Mouse (Mus musculus): ENCODE data around the gene Kat2b.
"Not testable (repeated sequence)": the region's sequence is repeated elsewhere in the genome, so short reads cannot be mapped to it uniquely, and the experiment has no call there.

Kat2b gene

DNA sequence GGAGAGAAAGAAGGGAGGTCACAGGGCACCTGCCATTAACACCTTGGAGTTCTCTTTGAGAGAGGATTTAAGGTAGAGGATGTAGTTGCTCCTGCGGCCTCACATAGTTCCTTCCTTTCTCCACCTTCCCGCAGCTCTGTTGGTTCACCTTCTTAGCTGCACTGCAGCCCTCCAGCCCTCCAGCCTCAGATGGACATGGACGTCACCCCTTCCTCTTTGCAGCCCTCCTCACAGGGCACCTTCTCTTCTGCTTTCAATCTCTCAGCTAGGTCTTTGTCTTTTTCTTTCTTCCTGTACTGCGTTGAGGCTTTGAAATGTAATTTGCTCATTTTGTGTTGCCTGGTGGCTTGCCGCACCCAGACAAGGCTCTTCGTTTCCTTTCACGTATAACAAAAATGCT is 36.6 kb downstream of the Kat2b start:
- DNase-seq = not testable (repeated sequence)

DNA sequence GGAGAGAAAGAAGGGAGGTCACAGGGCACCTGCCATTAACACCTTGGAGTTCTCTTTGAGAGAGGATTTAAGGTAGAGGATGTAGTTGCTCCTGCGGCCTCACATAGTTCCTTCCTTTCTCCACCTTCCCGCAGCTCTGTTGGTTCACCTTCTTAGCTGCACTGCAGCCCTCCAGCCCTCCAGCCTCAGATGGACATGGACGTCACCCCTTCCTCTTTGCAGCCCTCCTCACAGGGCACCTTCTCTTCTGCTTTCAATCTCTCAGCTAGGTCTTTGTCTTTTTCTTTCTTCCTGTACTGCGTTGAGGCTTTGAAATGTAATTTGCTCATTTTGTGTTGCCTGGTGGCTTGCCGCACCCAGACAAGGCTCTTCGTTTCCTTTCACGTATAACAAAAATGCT is 39.4 kb downstream of the Kat2b start:
- not testable (repeated sequence) for DNase-seq

DNA sequence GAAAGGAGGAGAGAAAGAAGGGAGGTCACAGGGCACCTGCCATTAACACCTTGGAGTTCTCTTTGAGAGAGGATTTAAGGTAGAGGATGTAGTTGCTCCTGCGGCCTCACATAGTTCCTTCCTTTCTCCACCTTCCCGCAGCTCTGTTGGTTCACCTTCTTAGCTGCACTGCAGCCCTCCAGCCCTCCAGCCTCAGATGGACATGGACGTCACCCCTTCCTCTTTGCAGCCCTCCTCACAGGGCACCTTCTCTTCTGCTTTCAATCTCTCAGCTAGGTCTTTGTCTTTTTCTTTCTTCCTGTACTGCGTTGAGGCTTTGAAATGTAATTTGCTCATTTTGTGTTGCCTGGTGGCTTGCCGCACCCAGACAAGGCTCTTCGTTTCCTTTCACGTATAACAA is 42.3 kb downstream of the Kat2b start:
- not testable (repeated sequence) for DNase-seq

DNA sequence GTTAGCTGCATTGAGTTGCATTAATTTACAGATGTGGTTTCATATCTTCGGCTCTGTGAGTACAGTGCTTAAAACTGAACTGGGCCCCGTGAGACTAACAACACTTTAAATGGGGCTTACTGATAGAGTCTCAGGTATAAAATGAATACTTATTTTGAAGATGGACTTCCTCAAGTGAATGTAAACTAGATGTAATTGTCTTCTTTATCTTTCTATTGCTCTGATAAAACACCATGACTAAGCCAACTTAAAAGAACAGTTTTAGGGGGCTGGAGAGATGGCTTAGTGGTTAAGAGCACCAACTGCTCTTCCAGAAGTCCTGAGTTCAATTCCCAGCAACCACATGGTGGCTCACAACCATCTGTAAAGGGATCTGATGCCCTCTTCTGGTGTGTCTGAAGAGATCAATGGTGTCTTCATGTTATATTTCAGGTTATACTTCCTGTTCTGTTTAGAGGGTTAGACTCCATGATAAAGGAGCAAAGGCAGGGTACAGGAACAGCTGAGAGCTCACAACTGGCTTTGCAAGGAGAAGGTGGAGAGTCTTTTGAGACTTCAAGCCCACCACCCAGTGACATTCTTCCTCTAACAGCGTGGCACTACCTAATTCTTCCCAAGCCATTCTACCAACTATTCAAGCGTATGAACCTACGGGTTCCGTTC is 50.8 kb downstream of the Kat2b start:
- no peak for DNase-seq

DNA sequence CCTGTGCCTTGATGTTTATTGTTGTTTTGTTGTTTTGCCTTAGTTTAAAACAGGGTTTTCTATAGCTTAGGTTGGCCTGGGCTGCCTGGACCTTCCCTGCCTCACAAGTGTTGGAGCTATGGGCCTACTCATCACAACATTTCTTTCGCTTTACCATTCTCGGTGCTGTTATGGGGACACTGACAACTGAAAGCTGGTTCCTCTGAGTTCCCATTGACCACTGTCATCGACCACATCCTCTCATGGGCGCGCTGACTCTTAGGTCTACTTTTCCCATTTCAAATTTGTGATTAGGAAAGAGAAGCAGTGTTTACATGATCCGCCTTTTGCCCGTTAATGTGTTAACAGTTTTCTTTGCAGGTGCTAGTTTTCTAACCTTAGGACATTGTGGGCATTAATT is 51.7 kb downstream of the Kat2b start:
- DNase-seq = no peak

DNA sequence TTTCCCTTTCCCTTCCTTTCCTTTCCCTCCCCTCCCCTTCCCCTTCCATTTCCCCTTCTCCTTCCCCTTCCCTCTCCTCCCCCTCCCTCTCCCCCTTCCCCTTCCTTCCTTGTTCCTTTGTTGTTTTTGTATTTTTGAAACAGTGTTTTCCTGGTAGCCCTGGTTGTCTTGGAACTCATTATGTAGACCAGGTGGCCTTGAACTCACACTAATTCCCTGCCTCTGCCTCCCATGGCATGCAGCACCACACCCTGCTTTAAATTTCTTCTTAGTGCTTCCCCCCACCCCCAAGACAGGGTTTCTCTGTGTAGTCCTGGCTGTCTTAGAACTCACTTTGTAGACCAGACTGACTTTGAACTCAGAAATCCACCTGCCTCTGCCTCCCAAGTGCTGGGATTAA is 52.7 kb downstream of the Kat2b start:
- no peak for DNase-seq

DNA sequence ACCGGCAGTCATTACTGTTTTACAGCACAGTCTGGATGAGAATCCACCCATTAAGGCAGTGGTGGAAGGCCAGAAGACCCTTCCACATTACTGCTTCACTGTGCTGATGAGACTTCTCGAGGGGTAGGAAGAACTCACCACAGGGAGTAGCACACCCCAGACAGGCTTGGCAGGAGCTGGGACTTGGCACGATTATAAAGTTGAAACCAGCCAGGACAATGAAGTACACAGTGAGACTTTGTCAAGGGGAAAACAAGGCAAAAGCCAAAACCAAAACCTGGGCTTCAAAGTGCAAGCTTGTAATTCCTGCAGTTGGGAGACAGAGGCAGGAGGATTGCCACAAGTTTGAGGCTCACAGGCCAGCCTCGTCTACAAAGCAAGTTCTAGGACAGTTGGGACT is 54.0 kb downstream of the Kat2b start:
- DNase-seq = no peak

DNA sequence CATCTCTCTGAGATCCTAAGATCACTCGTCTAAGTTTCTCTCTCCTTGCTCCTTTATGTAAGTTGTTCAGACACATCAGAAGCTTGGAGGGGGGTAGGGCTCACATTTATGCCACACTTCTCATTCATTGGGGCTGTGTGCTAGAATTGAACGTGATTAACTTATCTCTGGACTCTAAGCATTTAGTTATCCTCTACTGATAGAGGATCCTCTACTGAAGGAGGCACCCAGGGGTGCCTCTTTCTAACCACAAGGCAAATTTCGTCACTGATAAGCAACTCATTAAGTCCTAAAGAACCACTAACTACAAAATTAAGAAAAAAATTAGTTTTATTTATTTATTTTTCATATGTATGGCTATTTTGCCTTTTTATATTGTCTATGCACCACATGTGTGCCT is 55.5 kb downstream of the Kat2b start:
- DNase-seq = peak; percentile 6

DNA sequence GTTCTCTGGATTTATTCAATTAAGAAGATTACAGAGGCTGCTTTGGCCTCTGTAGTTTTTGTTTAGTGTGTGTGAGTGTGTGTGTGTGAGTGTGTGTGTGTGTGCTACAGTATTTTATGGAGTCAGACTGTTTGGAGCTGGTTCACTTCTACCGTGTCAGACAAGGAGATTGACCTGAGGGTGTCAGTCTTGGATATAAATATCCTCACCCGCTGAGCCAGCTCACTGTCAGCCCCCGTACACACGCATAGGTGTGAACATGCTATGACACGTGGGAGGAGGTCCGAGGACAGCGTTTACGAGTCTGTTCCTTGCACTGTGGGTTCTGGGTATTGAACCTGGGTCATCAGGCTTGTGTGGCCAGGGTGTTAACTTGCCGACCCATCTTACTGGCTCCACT is 57.1 kb downstream of the Kat2b start:
- no peak for DNase-seq

DNA sequence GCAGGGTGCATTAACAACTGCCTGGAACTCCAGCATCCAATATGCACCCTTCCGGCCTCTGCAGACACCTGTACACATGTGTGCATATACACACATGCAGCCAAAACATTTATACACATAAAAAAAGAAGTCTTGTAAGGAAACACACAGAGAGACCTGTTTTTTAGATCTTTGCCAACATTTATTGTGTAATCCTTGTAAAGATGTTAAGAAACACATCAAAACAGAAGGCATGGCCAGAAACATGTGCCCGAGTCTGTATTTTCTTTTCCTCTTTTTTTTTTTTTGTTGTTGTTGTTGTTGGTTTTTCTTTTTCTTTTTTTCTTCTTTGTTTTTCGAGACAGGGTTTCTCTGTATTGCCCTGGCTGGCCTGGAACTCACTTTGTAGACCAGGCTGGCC is 59.5 kb downstream of the Kat2b start:
- DNase-seq = no peak

DNA sequence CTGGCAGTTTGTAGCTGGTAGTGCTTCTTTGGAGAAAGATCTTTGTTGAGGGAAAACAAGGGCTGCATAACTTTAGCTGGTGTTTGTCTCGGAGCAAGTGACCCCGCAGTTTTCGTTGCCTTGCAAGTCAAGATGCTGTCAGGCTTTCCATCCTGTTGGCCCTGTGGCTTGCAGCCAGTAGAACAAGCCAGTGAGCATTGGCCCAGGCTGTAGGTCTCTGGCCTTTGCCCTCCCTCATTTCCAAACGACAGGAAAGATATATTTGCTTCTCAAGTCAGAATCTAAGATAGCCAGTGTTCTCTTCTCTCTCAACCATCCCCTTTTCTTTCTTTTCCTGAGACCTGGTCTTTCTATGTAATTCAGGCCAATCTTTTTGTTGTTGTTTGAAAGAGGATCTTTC is 60.8 kb downstream of the Kat2b start:
- no peak for DNase-seq

DNA sequence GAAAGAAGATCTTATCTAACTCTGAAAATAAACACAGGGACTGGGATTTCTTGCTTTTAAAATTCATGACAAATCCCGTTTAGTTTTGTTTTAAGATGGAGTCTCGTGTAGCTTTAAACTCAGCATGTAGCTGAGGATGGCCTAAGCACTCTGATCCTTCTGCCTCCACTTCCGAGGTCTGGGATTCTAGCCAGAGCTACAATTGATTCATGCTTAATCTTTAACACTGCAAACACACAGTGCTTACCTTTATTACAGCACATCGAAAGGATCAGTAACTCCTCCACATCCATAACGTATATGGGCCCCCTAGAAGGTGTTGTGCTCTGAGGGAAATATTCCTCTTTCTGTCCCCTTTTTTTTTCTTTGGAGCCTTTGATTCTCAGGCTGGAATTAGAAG is 61.5 kb downstream of the Kat2b start:
- no peak for DNase-seq

DNA sequence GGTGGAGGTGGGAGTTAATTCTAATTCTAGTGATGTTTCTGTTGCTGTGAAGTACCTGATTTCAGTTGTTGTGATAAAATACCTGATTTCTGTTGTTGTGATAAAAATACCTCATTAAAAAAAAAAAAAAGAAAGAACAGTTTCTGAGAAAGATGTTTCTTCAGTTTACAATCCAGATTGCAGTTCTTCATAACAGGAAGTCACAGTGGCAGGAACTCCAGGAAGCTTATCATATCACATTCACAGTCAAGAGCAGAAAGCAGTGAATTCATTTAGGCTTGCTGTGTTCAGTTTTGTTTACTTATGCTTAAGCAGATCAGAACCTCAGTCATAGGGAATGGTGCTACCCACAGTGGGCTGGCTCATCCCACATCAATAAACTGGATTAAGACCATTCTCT is 64.7 kb downstream of the Kat2b start:
- DNase-seq = no peak

DNA sequence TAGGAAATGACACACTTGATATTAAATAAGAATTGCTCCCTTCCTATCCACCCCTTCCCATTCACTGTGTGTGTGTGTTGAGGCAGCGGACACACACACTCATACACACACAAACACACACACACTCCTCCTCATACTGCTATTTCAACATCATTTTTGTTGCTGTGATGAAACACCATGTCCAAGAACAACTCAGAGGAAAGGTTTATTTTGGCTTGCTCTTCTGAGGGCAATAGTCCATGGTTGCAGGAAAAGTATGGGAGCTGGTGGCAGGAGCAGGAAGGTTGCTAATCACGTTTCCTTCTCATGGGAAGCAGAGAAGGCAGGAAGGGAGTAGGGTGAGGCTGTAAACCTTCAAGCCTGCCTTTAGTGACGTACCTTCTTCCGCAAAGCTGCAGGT is 76.7 kb downstream of the Kat2b start:
- DNase-seq = no peak

DNA sequence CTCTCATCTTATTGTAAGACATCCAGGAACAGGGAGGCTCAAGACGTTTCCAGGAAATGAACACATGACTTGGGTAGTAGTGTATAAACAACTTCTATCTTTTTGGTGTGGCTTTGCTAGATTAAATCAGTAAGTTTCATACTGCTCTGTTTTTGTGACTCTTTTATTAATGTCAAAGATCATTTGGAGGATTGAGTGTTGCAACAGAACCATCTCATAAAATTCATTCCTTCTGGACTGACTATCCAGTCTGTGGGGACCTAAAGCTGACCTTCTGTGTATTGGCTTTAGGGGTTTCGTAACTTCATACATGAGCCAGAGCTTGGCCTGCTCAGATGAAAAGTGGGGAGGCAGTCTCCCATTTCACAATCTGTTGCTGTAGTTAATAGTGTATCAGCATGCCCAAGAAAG is 83.6 kb downstream of the Kat2b start:
- no peak for DNase-seq

DNA sequence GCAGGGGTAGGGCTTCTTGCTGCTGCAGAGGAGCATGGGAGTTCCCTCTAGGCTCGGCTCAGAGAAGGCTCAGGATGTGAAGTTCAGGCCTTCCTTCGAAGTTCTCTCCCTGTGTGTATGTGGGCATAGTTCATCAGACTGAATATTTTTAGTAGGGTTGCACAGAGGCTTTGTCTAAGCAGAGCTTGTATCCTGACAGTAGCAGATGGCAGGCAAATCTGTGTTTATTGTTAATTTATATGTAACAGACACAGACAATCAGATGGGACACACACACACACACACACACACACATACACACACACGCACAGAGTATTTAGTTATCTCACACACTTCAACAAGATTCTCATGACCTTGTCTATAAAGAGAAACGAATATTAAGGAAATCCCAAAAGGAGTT is 87.9 kb downstream of the Kat2b start:
- no peak for DNase-seq

DNA sequence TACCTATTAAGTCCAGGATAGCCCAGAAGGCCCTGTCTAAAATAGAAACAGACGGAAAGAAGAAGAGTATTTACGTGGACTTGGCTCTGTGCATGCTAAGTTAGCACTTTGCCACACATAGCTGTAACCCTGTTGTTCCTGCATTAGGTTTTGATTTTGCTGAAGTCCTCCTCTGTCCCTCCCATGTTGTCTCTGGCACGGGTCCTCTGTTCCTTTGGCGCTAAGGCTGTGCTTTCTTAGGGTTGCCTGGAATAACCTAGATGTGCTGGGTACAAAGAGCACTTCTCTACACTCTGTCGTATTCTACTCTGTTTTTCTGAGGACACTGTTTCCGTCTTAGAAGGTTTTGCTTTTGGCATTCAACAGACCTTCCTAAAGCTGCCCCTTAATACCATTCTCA is 88.4 kb downstream of the Kat2b start:
- DNase-seq = no peak

DNA sequence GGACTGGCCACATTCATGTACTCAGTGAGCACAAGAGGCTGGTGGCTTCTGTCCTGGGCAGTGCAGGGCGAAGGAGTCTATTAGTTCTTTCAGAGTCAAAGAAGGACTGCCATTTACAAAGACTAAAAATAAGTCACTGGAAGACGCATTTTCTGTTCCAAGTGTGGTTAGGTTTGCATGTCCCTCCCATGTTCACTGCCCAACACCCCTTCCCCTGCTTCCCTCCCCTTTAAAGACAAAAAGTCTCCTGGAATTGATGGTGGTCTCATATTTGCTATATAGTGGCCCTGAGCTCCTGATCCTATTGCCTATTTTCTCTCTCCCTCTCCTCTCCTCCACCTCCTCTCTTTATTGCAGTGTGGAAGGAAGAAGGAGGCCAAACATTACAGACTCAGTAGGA is 89.3 kb downstream of the Kat2b start:
- DNase-seq = no peak

DNA sequence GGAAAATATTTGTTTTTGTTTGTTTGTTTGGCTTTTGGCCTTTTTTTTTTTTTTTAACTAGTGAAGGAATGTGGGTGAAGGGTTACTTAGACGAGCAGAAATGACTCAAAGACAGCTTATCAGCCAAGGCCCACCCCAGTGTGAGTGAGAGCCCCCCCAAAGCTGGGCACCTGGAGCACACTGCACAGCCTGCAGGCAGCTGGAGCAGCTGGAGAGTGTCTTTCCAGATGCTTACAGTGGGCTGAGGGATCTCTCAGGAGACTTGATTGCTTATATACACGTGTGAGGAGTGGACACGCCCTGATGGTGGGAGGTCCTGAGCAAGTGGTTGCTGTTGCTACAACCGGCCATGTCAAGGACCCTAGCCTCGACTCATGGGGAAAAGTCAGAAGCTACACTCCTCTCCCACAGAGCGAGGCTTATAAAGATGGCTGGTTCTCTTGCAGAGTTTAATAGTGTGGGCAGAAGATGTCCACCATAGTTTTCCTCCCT is 89.8 kb downstream of the Kat2b start:
- DNase-seq = no peak

DNA sequence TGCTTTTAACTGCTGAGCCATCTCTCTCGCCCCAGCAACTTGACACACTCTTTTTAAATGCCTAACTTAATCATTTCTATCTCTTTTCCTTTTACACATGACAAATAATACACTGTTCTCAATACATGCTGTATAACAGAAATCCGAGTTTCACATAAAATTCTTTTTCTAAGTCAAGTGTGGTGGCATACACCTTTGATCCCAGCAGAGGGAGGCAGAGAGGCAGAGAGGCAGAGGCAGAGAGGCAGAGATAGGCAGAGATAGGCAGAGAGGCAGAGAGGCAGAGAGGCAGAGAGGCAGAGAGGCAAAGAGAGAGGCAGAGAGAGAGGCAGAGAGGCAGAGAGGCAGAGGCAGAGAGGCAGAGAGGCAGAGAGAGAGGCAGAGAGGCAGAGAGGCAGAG is 90.7 kb downstream of the Kat2b start:
- DNase-seq = peak; percentile 28

DNA sequence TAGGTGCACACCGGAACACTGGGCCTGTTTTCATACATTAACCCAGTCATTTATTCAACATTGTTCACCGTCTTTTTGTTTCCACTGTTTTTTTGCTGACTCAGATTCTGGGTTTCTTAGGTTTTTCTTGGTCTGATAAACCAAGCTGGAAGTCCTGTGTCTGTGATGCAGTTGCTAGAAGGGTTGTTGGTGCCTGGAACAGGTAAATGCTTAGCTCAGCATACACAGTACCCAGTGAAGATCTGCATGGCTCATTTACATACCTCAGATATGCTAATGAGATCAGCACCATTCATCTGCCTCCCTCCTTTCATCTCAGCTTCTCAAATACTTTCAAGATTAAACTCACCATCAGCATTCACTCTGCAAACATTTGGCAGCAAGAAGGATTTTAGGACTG is 92.0 kb downstream of the Kat2b start:
- DNase-seq = no peak

DNA sequence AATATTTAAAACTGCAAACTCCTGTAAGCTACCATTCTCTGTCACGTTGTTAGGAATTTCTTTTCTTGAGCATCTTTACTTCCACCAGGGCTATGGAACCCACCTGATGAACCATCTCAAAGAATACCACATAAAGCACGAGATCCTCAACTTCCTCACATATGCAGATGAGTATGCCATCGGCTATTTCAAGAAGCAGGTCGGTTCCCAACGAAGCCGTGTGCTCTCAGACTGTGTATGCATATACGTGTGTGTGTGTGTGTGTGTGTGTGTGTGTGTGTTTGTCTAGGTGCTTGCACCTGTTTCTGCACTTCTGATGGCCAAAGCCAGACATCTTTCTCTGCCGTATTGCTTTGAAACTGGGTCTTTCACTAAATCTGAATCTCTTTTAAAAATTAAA is 92.6 kb downstream of the Kat2b start:
- DNase-seq = no peak

DNA sequence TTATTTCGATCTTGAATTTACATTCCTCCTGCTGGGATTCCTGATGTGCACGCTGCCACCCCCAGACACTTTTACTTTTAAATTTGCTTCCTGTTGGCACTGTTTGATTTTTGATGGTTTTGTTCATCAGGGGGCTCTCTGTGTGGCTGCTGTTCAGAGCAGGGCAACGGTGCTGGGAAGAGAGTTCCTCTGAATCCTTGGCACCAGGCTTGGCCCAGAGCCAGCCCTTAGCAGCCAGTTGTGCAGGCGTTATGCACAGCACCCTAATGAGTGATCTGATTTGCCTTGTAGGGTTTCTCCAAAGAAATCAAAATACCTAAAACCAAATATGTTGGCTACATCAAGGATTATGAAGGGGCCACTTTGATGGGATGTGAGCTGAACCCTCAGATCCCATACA is 93.1 kb downstream of the Kat2b start:
- DNase-seq = no peak

DNA sequence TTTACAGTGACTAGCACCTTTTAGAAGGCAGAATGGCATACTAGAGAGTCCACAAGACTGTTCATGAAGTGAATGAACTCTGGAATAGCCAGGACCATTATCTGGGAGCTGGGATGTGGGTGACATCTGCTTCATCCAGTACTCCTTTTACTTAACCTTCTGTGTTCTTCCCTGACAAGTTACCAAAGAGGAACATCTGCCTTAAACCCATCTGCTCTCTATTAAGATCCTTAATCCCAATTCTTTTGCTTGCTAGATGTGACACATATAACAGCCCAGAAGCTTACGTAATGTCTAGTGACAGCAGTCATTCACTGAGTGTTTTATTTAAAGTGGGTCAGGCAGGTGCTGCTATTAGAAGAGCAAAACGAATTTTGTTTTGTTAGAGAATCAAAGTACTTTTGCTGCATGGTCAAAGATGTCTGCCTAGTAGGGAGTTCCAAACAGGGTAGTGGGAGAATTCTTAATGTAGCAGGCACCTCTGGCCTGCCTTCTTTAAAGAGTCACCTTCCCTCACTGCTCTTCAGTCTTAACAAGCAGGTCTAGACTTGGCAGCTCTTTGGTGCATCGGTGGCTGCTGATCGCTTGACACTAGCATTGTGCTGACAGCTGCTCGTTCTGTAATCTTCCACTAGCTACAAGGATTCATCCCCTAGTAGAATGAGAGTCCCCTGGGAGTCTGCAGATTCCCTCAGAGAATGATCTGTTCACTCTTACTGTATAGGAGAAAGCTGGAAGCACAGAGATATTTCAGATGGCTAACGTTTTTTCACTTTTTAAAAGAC is 94.6 kb downstream of the Kat2b start:
- no peak for DNase-seq

DNA sequence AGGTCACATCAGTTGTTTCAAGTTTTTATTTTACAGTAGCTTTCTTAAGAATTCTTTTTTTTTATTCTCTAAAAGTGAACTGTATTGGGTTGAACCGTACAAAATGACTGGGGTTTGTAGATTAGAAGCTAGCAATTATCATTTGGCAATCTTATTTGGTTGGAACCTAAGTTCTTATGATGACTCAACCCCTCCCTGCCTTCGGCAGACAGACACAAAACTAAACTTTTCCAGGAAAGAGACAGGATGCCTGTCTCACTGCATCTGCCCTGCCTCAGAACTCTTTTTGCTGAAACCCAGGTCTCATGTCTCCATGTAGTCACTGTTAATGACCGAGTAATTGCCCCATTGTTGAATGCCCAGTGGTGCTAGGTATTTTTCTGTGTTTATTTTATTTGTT is 97.6 kb downstream of the Kat2b start:
- no peak for DNase-seq
